Mouse (Mus musculus): Measurements from ENCODE around the gene Scgb3a1. TPM values are rescaled to one million over a fixed set of nuclear protein-coding genes. Genes with fewer than 3 reads are reported as not detected.
A peak's percentile ranks its signal among the peaks of the same experiment; 100 is the strongest.

The Scgb3a1 gene
- polyA plus RNA-seq, 1 experiment = 19.7 TPM

GRCm38 (mm10) chr11:49650994-49651761 lies 12.2 kb upstream of the Scgb3a1 start:
- Histone ChIP-seq H3K27ac (ENCODE audit: insufficient read depth, low read depth, low read length) (no peak overlapping the region), H3K4me3 (ENCODE audit: low read depth, low read length) (no peak overlapping the region), H3K27me3 (ENCODE audit: control insufficient read depth, insufficient read depth, low read length) (no peaks in the 10 kb centered on the region), H3K36me3 (ENCODE audit: control insufficient read depth, insufficient read depth, low read length) (no peaks in the 10 kb centered on the region), H3K4me1 (ENCODE audit: control insufficient read depth, insufficient read depth, insufficient read length, low read length) (no peaks in the 10 kb centered on the region)
- no peak for TF ChIP-seq CTCF (IDR thresholded peaks at IDR 0.05; ENCODE audit: extremely low read depth, insufficient read length, insufficient replicate concordance, low read depth, low read length)
- no peak for TF ChIP-seq POLR2A (IDR thresholded peaks at IDR 0.05; ENCODE audit: low read depth, low read length)
- WGBS = 59% methylated on average over 16 of the region's 16 CpGs

- Histone ChIP-seq H3K36me3 (ENCODE audit: control insufficient read depth, insufficient read depth, low read length) (no peaks in the 10 kb centered on the region), H3K4me1 (ENCODE audit: control insufficient read depth, insufficient read depth, insufficient read length, low read length) (no peaks in the 10 kb centered on the region), H3K27ac (ENCODE audit: insufficient read depth, low read depth, low read length) (no peak overlapping the region), H3K4me3 (ENCODE audit: low read depth, low read length) (no peak overlapping the region), H3K27me3 (ENCODE audit: control insufficient read depth, insufficient read depth, low read length) (no peaks in the 10 kb centered on the region)
- TF ChIP-seq CTCF (IDR thresholded peaks at IDR 0.05; ENCODE audit: extremely low read depth, insufficient read length, insufficient replicate concordance, low read depth, low read length) (no peak), POLR2A (IDR thresholded peaks at IDR 0.05; ENCODE audit: low read depth, low read length) (no peak)
- WGBS = 76% methylated on average over 10 of the region's 10 CpGs
Measured at GRCm38 (mm10) chr11:49651762-49652322, 11.6 kb upstream of the Scgb3a1 start.

GRCm38 (mm10) chr11:49652401-49653078 lies 10.9 kb upstream of the Scgb3a1 start:
- WGBS = 20% methylated on average over 19 of the region's 19 CpGs
- no peak overlapping the region for H3K27ac ChIP-seq (ENCODE audit: insufficient read depth, low read depth, low read length)
- TF ChIP-seq POLR2A (IDR thresholded peaks at IDR 0.05; ENCODE audit: low read depth, low read length) (no peak), CTCF (IDR thresholded peaks at IDR 0.05; ENCODE audit: extremely low read depth, insufficient read length, insufficient replicate concordance, low read depth, low read length) (peak; percentile 77; the same call in 1 of the 2 replicates)
- no peaks in the 10 kb centered on the region for H3K4me1 ChIP-seq (ENCODE audit: control insufficient read depth, insufficient read depth, insufficient read length, low read length)
- H3K4me3 ChIP-seq (ENCODE audit: low read depth, low read length) = no peak overlapping the region
- H3K27me3 ChIP-seq (ENCODE audit: control insufficient read depth, insufficient read depth, low read length) = no peaks in the 10 kb centered on the region
- no peaks in the 10 kb centered on the region for H3K36me3 ChIP-seq (ENCODE audit: control insufficient read depth, insufficient read depth, low read length)

GRCm38 (mm10) chr11:49653079-49653408 lies 10.4 kb upstream of the Scgb3a1 start:
- no peak for TF ChIP-seq POLR2A (IDR thresholded peaks at IDR 0.05; ENCODE audit: low read depth, low read length)
- TF ChIP-seq CTCF (IDR thresholded peaks at IDR 0.05; ENCODE audit: extremely low read depth, insufficient read length, insufficient replicate concordance, low read depth, low read length) = no peak
- H3K27ac ChIP-seq (ENCODE audit: insufficient read depth, low read depth, low read length) = no peak overlapping the region
- no peak overlapping the region for H3K4me3 ChIP-seq (ENCODE audit: low read depth, low read length)
- H3K27me3 ChIP-seq (ENCODE audit: control insufficient read depth, insufficient read depth, low read length) = no peaks in the 10 kb centered on the region
- WGBS = 26% methylated on average over 11 of the region's 11 CpGs
- peaks cover under 1% of the 10 kb centered on the region; the same call in 1 of the 2 replicates for H3K4me1 ChIP-seq (ENCODE audit: control insufficient read depth, insufficient read depth, insufficient read length, low read length)
- no peaks in the 10 kb centered on the region for H3K36me3 ChIP-seq (ENCODE audit: control insufficient read depth, insufficient read depth, low read length)

- no peak overlapping the region for H3K4me3 ChIP-seq (ENCODE audit: low read depth, low read length)
- WGBS = 83% methylated on average over 5 of the region's 5 CpGs
- H3K4me1 ChIP-seq (ENCODE audit: control insufficient read depth, insufficient read depth, insufficient read length, low read length) = peaks cover 3% of the 10 kb centered on the region; the same call in 1 of the 2 replicates
- H3K27ac ChIP-seq (ENCODE audit: insufficient read depth, low read depth, low read length) = no peak overlapping the region
- TF ChIP-seq CTCF (IDR thresholded peaks at IDR 0.05; ENCODE audit: extremely low read depth, insufficient read length, insufficient replicate concordance, low read depth, low read length) (no peak), POLR2A (IDR thresholded peaks at IDR 0.05; ENCODE audit: low read depth, low read length) (no peak)
- no peaks in the 10 kb centered on the region for H3K27me3 ChIP-seq (ENCODE audit: control insufficient read depth, insufficient read depth, low read length)
- H3K36me3 ChIP-seq (ENCODE audit: control insufficient read depth, insufficient read depth, low read length) = no peaks in the 10 kb centered on the region
Measured at GRCm38 (mm10) chr11:49654651-49655050, 8.8 kb upstream of the Scgb3a1 start.

GRCm38 (mm10) chr11:49655501-49655900 lies 7.9 kb upstream of the Scgb3a1 start:
- H3K27ac ChIP-seq (ENCODE audit: insufficient read depth, low read depth, low read length) = no peak overlapping the region
- no peak for TF ChIP-seq POLR2A (IDR thresholded peaks at IDR 0.05; ENCODE audit: low read depth, low read length)
- no peak for TF ChIP-seq CTCF (IDR thresholded peaks at IDR 0.05; ENCODE audit: extremely low read depth, insufficient read length, insufficient replicate concordance, low read depth, low read length)
- no peaks in the 10 kb centered on the region for H3K36me3 ChIP-seq (ENCODE audit: control insufficient read depth, insufficient read depth, low read length)
- H3K4me3 ChIP-seq (ENCODE audit: low read depth, low read length) = no peak overlapping the region
- H3K4me1 ChIP-seq (ENCODE audit: control insufficient read depth, insufficient read depth, insufficient read length, low read length) = peaks cover 3% of the 10 kb centered on the region; the same call in 1 of the 2 replicates
- H3K27me3 ChIP-seq (ENCODE audit: control insufficient read depth, insufficient read depth, low read length) = no peaks in the 10 kb centered on the region

GRCm38 (mm10) chr11:49658065-49658464 lies 5.3 kb upstream of the Scgb3a1 start:
- Histone ChIP-seq H3K36me3 (ENCODE audit: control insufficient read depth, insufficient read depth, low read length) (no peaks in the 10 kb centered on the region), H3K27me3 (ENCODE audit: control insufficient read depth, insufficient read depth, low read length) (no peaks in the 10 kb centered on the region), H3K4me1 (ENCODE audit: control insufficient read depth, insufficient read depth, insufficient read length, low read length) (peaks cover 5% of the 10 kb centered on the region; the same call in 1 of the 2 replicates), H3K4me3 (ENCODE audit: low read depth, low read length) (no peak overlapping the region), H3K27ac (ENCODE audit: insufficient read depth, low read depth, low read length) (no peak overlapping the region)
- WGBS = 50% methylated on average over 4 of the region's 4 CpGs
- no peak for TF ChIP-seq POLR2A (IDR thresholded peaks at IDR 0.05; ENCODE audit: low read depth, low read length)
- no peak for TF ChIP-seq CTCF (IDR thresholded peaks at IDR 0.05; ENCODE audit: extremely low read depth, insufficient read length, insufficient replicate concordance, low read depth, low read length)
